Comparison of ENCODE assay signal across 8 mouse cellular contexts in the genomic region with DNA sequence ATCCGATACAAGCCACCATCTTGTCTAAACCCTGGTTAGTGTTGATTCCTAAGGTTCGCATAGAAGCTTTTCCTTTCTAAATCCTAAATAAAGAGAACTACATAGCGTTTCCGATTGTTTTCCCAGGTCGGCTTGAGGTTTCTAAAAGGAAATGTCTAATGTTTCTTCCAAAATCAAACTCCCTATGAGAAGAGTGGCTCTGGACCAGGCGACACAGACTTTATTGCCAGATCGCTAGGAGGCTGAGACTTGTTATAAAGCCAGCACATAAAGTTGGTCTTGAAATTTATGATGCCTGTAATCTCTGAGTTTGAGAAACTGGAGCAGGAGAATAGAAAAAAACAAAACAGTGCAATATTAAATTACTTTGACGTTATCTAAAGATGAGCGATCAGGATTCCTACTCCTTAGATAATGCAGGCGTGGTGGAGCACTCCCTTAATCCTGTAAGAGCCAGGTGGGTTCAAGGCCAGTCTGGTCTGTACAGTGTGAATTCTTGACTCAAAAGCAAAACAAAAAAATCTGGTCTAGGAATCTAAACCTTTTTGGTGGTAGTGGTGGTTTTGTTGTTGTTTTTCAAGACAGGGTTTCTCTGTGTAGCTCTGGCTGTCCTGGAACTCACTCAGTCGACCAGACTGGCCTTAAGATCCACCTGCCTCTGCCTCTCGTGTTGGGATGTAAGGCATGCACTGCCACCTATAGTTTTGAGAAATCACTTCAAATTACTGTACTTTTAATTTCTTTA. TPM values are rescaled to one million over a fixed set of nuclear protein-coding genes. Genes with fewer than 3 reads are reported as not detected.
A peak's percentile ranks its signal among the peaks of the same experiment; 100 is the strongest.
DNase-seq lines count a peak whose midpoint lies in the region; ATAC-seq and TF ChIP-seq lines count a peak whose summit lies in the region.

No protein-coding gene starts in this region.

- peaks cover 17% of the 10 kb centered on the region for H3K36me3 ChIP-seq in kidney, postnatal 0 days (ENCODE audit: insufficient read depth, low read length)
- peaks cover 19% of the 10 kb centered on the region for H3K36me3 ChIP-seq in hindbrain, embryonic 12.5 days
- peaks cover 10% of the 10 kb centered on the region for H3K36me3 ChIP-seq in midbrain, embryonic 16.5 days (ENCODE audit: control insufficient read depth, insufficient read depth, low read length)

- H3K4me1 ChIP-seq in kidney, postnatal 0 days (replicated peaks; ENCODE audit: insufficient read depth, low read length): peaks cover 11% of the 10 kb centered on the region
- H3K4me1 ChIP-seq in bone marrow, adult 2 months (ENCODE audit: control insufficient read depth, insufficient read depth, low read length): no peaks in the 10 kb centered on the region; the same call in 1 of the 2 replicates
- peaks cover 18% of the 10 kb centered on the region for H3K4me1 ChIP-seq in hindbrain, embryonic 12.5 days
- H3K4me1 ChIP-seq in midbrain, embryonic 16.5 days (ENCODE audit: control insufficient read depth, insufficient read depth, low read length): peaks cover 26% of the 10 kb centered on the region

- no peaks in the 10 kb centered on the region for H3K9me3 ChIP-seq in kidney, postnatal 0 days (replicated peaks; ENCODE audit: low read length)
- no peaks in the 10 kb centered on the region for H3K9me3 ChIP-seq in hindbrain, embryonic 12.5 days (replicated peaks)
- no peaks in the 10 kb centered on the region for H3K9me3 ChIP-seq in midbrain, embryonic 16.5 days (replicated peaks; ENCODE audit: control insufficient read depth, low read length, poor library complexity, severe bottlenecking)

- peak; percentile 71 for DNase-seq in kidney, postnatal 0 days (ENCODE audit: low spot score)
- DNase-seq in kidney, postnatal 10 days: no peak
- DNase-seq in left cerebral cortex, adult 9 months (ENCODE audit: low spot score in 2 of 2): no peak
- DNase-seq in right cerebral cortex, postnatal 36 days (ENCODE audit: low spot score in 2 of 2): no peak
- no peak for DNase-seq in spleen, postnatal 14 days (ENCODE audit: low spot score in 2 of 2)

- peak overlapping the region; percentile 95 for H3K27ac ChIP-seq in kidney, postnatal 0 days
- H3K27ac ChIP-seq in bone marrow, adult 2 months (ENCODE audit: control insufficient read depth, insufficient read depth, low read depth, low read length, poor library complexity): peak overlapping the region; percentile 78
- H3K27ac ChIP-seq in hindbrain, embryonic 12.5 days: peak overlapping the region; percentile 93
- H3K27ac ChIP-seq in midbrain, embryonic 16.5 days (ENCODE audit: low read length): peak overlapping the region; percentile 94

- no peaks in the 10 kb centered on the region for H3K27me3 ChIP-seq in kidney, postnatal 0 days (ENCODE audit: insufficient read depth, low read length)
- no peaks in the 10 kb centered on the region for H3K27me3 ChIP-seq in hindbrain, embryonic 12.5 days
- H3K27me3 ChIP-seq in midbrain, embryonic 16.5 days (ENCODE audit: control insufficient read depth, insufficient read depth, low read depth, low read length): no peaks in the 10 kb centered on the region

- H3K4me3 ChIP-seq in kidney, postnatal 0 days (replicated peaks; ENCODE audit: low read depth, low read length): peak overlapping the region; percentile 47
- peak overlapping the region; percentile 77 for H3K4me3 ChIP-seq in bone marrow, adult 2 months (replicated peaks; ENCODE audit: control insufficient read depth, low read depth, low read length)
- peak overlapping the region; percentile 98 for H3K4me3 ChIP-seq in hindbrain, embryonic 12.5 days
- peak overlapping the region; percentile 56 for H3K4me3 ChIP-seq in midbrain, embryonic 16.5 days (ENCODE audit: low read depth, low read length)

- peak overlapping the region; percentile 66 for H3K9ac ChIP-seq in kidney, postnatal 0 days (ENCODE audit: low read depth, low read length)
- H3K9ac ChIP-seq in hindbrain, embryonic 12.5 days: peak overlapping the region; percentile 61
- H3K9ac ChIP-seq in midbrain, embryonic 16.5 days (ENCODE audit: low read depth, low read length): peak overlapping the region; percentile 75

- peak; percentile 44 for TF ChIP-seq CTCF in kidney, postnatal 0 days (IDR thresholded peaks at IDR 0.05; ENCODE audit: low read depth)
- TF ChIP-seq CTCF in bone marrow, adult 2 months (IDR thresholded peaks at IDR 0.05; ENCODE audit: control insufficient read depth, insufficient read depth, low read length): no peak

- no peak for ATAC-seq in kidney, postnatal 0 days (replicated peaks; ENCODE audit: low FRiP score, low read depth)
- ATAC-seq in hindbrain, embryonic 12.5 days (ENCODE audit: low FRiP score): no peak
- no peak for ATAC-seq in midbrain, embryonic 16.5 days

- H3K4me2 ChIP-seq in kidney, postnatal 0 days (ENCODE audit: low read length): peak overlapping the region; percentile 64
- peak overlapping the region; percentile 66 for H3K4me2 ChIP-seq in hindbrain, embryonic 12.5 days (replicated peaks)
- H3K4me2 ChIP-seq in midbrain, embryonic 16.5 days (ENCODE audit: low read length): peak overlapping the region; percentile 73

- TF ChIP-seq POLR2A in bone marrow, adult 2 months (IDR thresholded peaks at IDR 0.05; ENCODE audit: borderline replicate concordance, control insufficient read depth, low read depth, low read length): no peak

- WGBS in kidney, postnatal 0 days: 2% methylated on average over 12 of the region's 12 CpGs
- 3% methylated on average over 12 of the region's 12 CpGs for WGBS in bone marrow, adult 2 months
- WGBS in hindbrain, embryonic 12.5 days: 5% methylated on average over 12 of the region's 12 CpGs
- 3% methylated on average over 12 of the region's 12 CpGs for WGBS in midbrain, embryonic 16.5 days

RNA-seq across cellular contexts. Expression of gene Eif5a, which starts 0.4 kb away (rescaled TPM):
- polyA plus RNA-seq in kidney, postnatal 0 days (2015; fragmentation: Nextera tagmentation; extraction: Ambion mirVana): 1,371 and 1,476 TPM in 2 replicates
- polyA plus RNA-seq in bone marrow, adult 2 months (2011; ENCODE audit: insufficient read depth, insufficient read length, low replicate concordance, missing spikeins): 378 and 387 TPM in 2 replicates
- polyA plus RNA-seq in hindbrain, embryonic 12.5 days (2016; fragmentation: Nextera tagmentation; extraction: Ambion mirVana): 1,354 and 1,360 TPM in 2 replicates
- 1,061 and 1,062 TPM in 2 replicates for polyA plus RNA-seq in midbrain, embryonic 16.5 days (2015; fragmentation: Nextera tagmentation; extraction: Ambion mirVana)

RNA-seq across cellular contexts. Expression of gene Gps2, which starts 8.5 kb away (rescaled TPM):
- 63.0 and 65.0 TPM in 2 replicates for polyA plus RNA-seq in kidney, postnatal 0 days (2015; fragmentation: Nextera tagmentation; extraction: Ambion mirVana)
- 120 and 203 TPM in 2 replicates for polyA plus RNA-seq in bone marrow, adult 2 months (2011; ENCODE audit: insufficient read depth, insufficient read length, low replicate concordance, missing spikeins)
- polyA plus RNA-seq in hindbrain, embryonic 12.5 days (2016; fragmentation: Nextera tagmentation; extraction: Ambion mirVana): 84.7 and 90.1 TPM in 2 replicates
- 70.3 TPM in 2 replicates for polyA plus RNA-seq in midbrain, embryonic 16.5 days (2015; fragmentation: Nextera tagmentation; extraction: Ambion mirVana)

RNA-seq across cellular contexts. Expression of gene Ybx2, which starts 13.4 kb away (rescaled TPM):
- polyA plus RNA-seq in kidney, postnatal 0 days (2015; fragmentation: Nextera tagmentation; extraction: Ambion mirVana): 6.8 and 7.5 TPM in 2 replicates
- 1.2 and 1.5 TPM in 2 replicates for polyA plus RNA-seq in bone marrow, adult 2 months (2011; ENCODE audit: insufficient read depth, insufficient read length, low replicate concordance, missing spikeins)
- 5.5 and 9.0 TPM in 2 replicates for polyA plus RNA-seq in hindbrain, embryonic 12.5 days (2016; fragmentation: Nextera tagmentation; extraction: Ambion mirVana)
- 5.1 and 7.2 TPM in 2 replicates for polyA plus RNA-seq in midbrain, embryonic 16.5 days (2015; fragmentation: Nextera tagmentation; extraction: Ambion mirVana)

RNA-seq across cellular contexts. Expression of gene Neurl4, which starts 21.3 kb away (rescaled TPM):
- 9.7 and 12.7 TPM in 2 replicates for polyA plus RNA-seq in kidney, postnatal 0 days (2015; fragmentation: Nextera tagmentation; extraction: Ambion mirVana)
- polyA plus RNA-seq in bone marrow, adult 2 months (2011; ENCODE audit: insufficient read depth, insufficient read length, low replicate concordance, missing spikeins): 25.7 and 38.2 TPM in 2 replicates
- polyA plus RNA-seq in hindbrain, embryonic 12.5 days (2016; fragmentation: Nextera tagmentation; extraction: Ambion mirVana): 15.0 and 15.2 TPM in 2 replicates
- polyA plus RNA-seq in midbrain, embryonic 16.5 days (2015; fragmentation: Nextera tagmentation; extraction: Ambion mirVana): 18.7 and 24.1 TPM in 2 replicates

RNA-seq across cellular contexts. Expression of gene 2810408A11Rik, which starts 21.4 kb away (rescaled TPM):
- 12.5 and 13.0 TPM in 2 replicates for polyA plus RNA-seq in kidney, postnatal 0 days (2015; fragmentation: Nextera tagmentation; extraction: Ambion mirVana)
- 2.7 and 5.6 TPM in 2 replicates for polyA plus RNA-seq in bone marrow, adult 2 months (2011; ENCODE audit: insufficient read depth, insufficient read length, low replicate concordance, missing spikeins)
- 17.8 TPM in 2 replicates for polyA plus RNA-seq in hindbrain, embryonic 12.5 days (2016; fragmentation: Nextera tagmentation; extraction: Ambion mirVana)
- 6.6 and 7.4 TPM in 2 replicates for polyA plus RNA-seq in midbrain, embryonic 16.5 days (2015; fragmentation: Nextera tagmentation; extraction: Ambion mirVana)

Comparison
In these comparisons a context has a peak if more than half of its experiments do, and no peak if none do; other contexts are left out.
1. H3K4me3 ChIP-seq: peak in every context shown above with its lines; median percentile 98 in hindbrain, embryonic 12.5 days; 77 in bone marrow, adult 2 months; 56 in midbrain, embryonic 16.5 days; 47 in kidney, postnatal 0 days.